Mouse (Mus musculus) embryonic facial prominence, embryonic 14.5 days (tissue): ENCODE data around the gene Cgnl1. TPM values are rescaled to one million over a fixed set of nuclear protein-coding genes. Genes with fewer than 3 reads are reported as not detected.

Experiments used
- ATAC-seq: fragments of 200-750 bp; cut with Nextera tagmentation; 2 replicates; pipeline ENCODE4 v1.8.0; 2017; ENCODE audit warnings: low read depth, moderate number of reproducible peaks, moderate TSS enrichment
- DNase-seq: peaks from one replicate; pipeline ENCODE4 v3.0.0-alpha.2; 2015; ENCODE audit warnings: low spot score
- H3K27ac ChIP-seq: fragments of 300-500 bp; sonication (generic); replicated peaks from 2 replicates; pipeline ENCODE4 v1.5.1; 2014; ENCODE audit warnings: low read depth, mild to moderate bottlenecking, low read length, moderate library complexity
- H3K27me3 ChIP-seq: fragments of 300-500 bp; sonication (generic); replicated peaks from 2 replicates; pipeline ENCODE4 v1.6.1; 2014; ENCODE audit warnings: low read length; ENCODE audit not compliant: control insufficient read depth, insufficient read depth
- H3K36me3 ChIP-seq: fragments of 300-500 bp; sonication (generic); 2 replicates; pipeline ENCODE4 v1.6.1; 2014; ENCODE audit warnings: low read length, mixed read lengths; ENCODE audit not compliant: control insufficient read depth, insufficient read depth
- H3K4me1 ChIP-seq: fragments of 300-500 bp; sonication (generic); 2 replicates; pipeline ENCODE4 v1.6.1; 2014; ENCODE audit warnings: antibody characterized with exemption, low read length; ENCODE audit not compliant: control insufficient read depth, insufficient read depth
- H3K4me2 ChIP-seq: fragments of 300-500 bp; sonication (generic); 2 replicates; pipeline ENCODE4 v1.6.1; 2014; ENCODE audit warnings: low read depth, mild to moderate bottlenecking, low read length, moderate library complexity, mixed read lengths
- H3K4me3 ChIP-seq: fragments of 300-500 bp; sonication (generic); 2 replicates; pipeline ENCODE4 v1.5.1; 2014; ENCODE audit warnings: low read depth, mild to moderate bottlenecking, low read length
- H3K9ac ChIP-seq: fragments of 300-500 bp; sonication (generic); 2 replicates; pipeline ENCODE4 v1.6.1; 2014; ENCODE audit warnings: low read depth, mild to moderate bottlenecking, low read length, moderate library complexity, mixed read lengths
- H3K9me3 ChIP-seq: fragments of 300-500 bp; sonication (generic); 2 replicates; pipeline ENCODE4 v1.6.1; 2016; ENCODE audit warnings: low read length; ENCODE audit not compliant: control insufficient read depth
- WGBS: fragments of 180-500 bp; shearing (Covaris S2); extraction: QIAGEN DNeasy Blood & Tissue Kit; methylation state at CpG from one replicate; pipeline ENCODE4 v1.1.7; 2014; 5-methylcytosine and 5-hydroxymethylcytosine counted together
- polyA plus RNA-seq: library from polyadenylated mRNA; unstranded; fragments of >200 nt; fragmentation: Nextera tagmentation; extraction: Ambion mirVana; gene quantifications from 2 replicates; pipeline ENCODE4 v1.2.1, GENCODE M21; 2014

The Cgnl1 gene
- polyA plus RNA-seq, 1 experiment from 2014 or later = 12.6 TPM

- Histone ChIP-seq H3K4me2 (peak overlapping the region; percentile 27), H3K27me3 (no peaks in the 10 kb centered on the region), H3K9ac (no peak overlapping the region), H3K4me3 (no peak overlapping the region), H3K27ac (no peak overlapping the region), H3K4me1 (0 out of 2 replicates have a peak, but pooled peaks cover 10% of the 10 kb centered on the region), H3K36me3 (no peaks in the 10 kb centered on the region), H3K9me3 (no peaks in the 10 kb centered on the region)
- ATAC-seq = no peak
- no peak for DNase-seq
- WGBS = 25% methylated on average over 11 of the region's 11 CpGs
Observed at GRCm38 (mm10) chr9:71808640-71809254, 37.3 kb upstream of the Cgnl1 start.

- Histone ChIP-seq H3K27ac (no peak overlapping the region), H3K4me1 (0 out of 2 replicates have a peak, but pooled peaks cover 10% of the 10 kb centered on the region), H3K4me3 (no peak overlapping the region), H3K9ac (no peak overlapping the region), H3K9me3 (no peaks in the 10 kb centered on the region), H3K36me3 (no peaks in the 10 kb centered on the region), H3K4me2 (no peak overlapping the region), H3K27me3 (no peaks in the 10 kb centered on the region)
- DNase-seq = no peak
- ATAC-seq = no peak
- 57% methylated on average over 4 of the region's 4 CpGs for WGBS
Observed at GRCm38 (mm10) chr9:71807801-71808200, 36.4 kb upstream of the Cgnl1 start.

DNA sequence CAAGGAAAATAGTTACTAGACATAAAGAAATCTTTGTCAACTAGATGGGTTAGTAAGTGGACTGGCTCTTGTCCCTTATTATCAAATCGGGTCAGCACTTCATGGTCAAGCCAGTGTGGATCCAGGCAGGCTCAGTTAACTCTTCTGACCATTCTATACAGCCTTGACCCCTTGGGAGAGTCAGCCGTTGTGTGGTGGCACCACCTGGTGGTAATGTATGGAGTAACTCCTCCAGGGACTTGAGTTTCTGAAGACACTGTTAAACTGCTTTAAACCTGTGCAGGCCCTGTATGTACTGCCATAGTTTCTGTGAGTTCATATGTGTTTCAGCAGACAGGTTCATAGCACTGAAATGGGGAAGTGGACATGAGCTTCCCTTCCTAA, 35.0 kb upstream of the Cgnl1 start:
- no peak overlapping the region for H3K4me2 ChIP-seq
- 2% methylated on average over 2 of the region's 2 CpGs for WGBS
- ATAC-seq (peak; percentile 76), DNase-seq (peak; percentile 75)
- H3K27ac ChIP-seq = no peak overlapping the region
- H3K36me3 ChIP-seq = no peaks in the 10 kb centered on the region
- no peak overlapping the region for H3K9ac ChIP-seq
- no peaks in the 10 kb centered on the region for H3K9me3 ChIP-seq
- H3K27me3 ChIP-seq = no peaks in the 10 kb centered on the region
- no peak overlapping the region for H3K4me3 ChIP-seq
- H3K4me1 ChIP-seq = 0 out of 2 replicates have a peak, but pooled peaks cover 5% of the 10 kb centered on the region

GRCm38 (mm10) chr9:71805646-71806421, 34.4 kb upstream of the Cgnl1 start:
- Histone ChIP-seq H3K4me2 (no peak overlapping the region), H3K4me1 (0 out of 2 replicates have a peak, but pooled peaks cover 4% of the 10 kb centered on the region), H3K27ac (no peak overlapping the region), H3K9ac (no peak overlapping the region), H3K27me3 (no peaks in the 10 kb centered on the region), H3K36me3 (no peaks in the 10 kb centered on the region), H3K4me3 (no peak overlapping the region), H3K9me3 (no peaks in the 10 kb centered on the region)
- whole genome bisulfite sequencing = 65% methylated on average over 5 of the region's 6 CpGs
- DNase-seq (no peak), ATAC-seq (no peak)

DNA sequence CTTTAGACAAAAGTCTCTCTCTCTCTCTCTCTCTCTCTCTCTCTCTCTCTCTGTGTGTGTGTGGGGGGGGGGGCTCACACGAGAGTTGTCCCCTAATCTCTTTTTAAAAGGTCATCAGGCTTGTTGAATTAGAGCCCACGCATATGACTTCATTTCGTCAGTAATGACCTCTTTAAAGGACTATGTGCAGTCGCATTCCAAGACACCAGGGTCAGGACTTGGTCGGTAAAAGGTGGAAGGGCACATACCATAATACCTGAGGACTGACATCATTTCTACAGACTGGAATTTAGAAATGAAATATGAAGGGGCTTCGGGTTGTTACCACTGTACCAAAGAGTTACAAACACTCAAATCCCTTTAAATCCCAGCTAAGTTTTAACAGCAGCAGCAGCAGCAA, 32.7 kb upstream of the Cgnl1 start:
- no peak for ATAC-seq
- Histone ChIP-seq H3K4me1 (0 out of 2 replicates have a peak, but pooled peaks cover 4% of the 10 kb centered on the region), H3K4me3 (no peak overlapping the region), H3K9me3 (no peaks in the 10 kb centered on the region), H3K27ac (no peak overlapping the region), H3K36me3 (no peaks in the 10 kb centered on the region), H3K9ac (no peak overlapping the region), H3K27me3 (no peaks in the 10 kb centered on the region), H3K4me2 (no peak overlapping the region)
- no peak for DNase-seq
- 34% methylated on average over 6 of the region's 6 CpGs for WGBS

DNA sequence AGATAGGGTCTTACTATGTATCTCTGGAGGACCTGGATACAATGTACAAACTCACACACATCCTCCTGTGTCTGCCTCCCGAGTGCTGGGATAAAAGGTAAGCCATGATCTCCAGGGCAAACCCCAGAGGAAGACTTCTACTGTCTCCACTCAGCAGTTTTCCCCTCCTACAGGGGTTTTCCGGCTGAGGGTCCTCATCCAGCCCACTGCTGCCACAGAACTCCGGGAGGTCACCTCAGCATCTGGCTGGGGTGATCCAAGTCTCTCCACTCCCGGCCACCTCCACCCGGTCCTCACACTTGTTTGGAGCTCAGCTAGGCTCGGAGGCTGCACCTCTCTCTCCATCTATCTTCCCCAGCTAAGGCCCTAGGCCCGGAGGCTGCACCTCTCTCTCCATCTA, 31.9 kb upstream of the Cgnl1 start:
- 55% methylated on average over 7 of the region's 7 CpGs for WGBS
- Histone ChIP-seq H3K27me3 (no peaks in the 10 kb centered on the region), H3K9me3 (no peaks in the 10 kb centered on the region), H3K4me1 (no peaks in the 10 kb centered on the region), H3K36me3 (no peaks in the 10 kb centered on the region), H3K4me3 (no peak overlapping the region), H3K4me2 (no peak overlapping the region), H3K9ac (no peak overlapping the region), H3K27ac (no peak overlapping the region)
- ATAC-seq = no peak
- DNase-seq = no peak

- 0 out of 2 replicates have a peak, but pooled peaks cover 2% of the 10 kb centered on the region for H3K4me1 ChIP-seq
- H3K9ac ChIP-seq = no peak overlapping the region
- no peaks in the 10 kb centered on the region for H3K9me3 ChIP-seq
- no peak overlapping the region for H3K27ac ChIP-seq
- H3K36me3 ChIP-seq = no peaks in the 10 kb centered on the region
- no peak overlapping the region for H3K4me2 ChIP-seq
- H3K27me3 ChIP-seq = no peaks in the 10 kb centered on the region
- no peak for DNase-seq
- 81% methylated on average over 5 of the region's 5 CpGs for WGBS
- H3K4me3 ChIP-seq = no peak overlapping the region
- ATAC-seq = no peak
Observed at GRCm38 (mm10) chr9:71799598-71799997, 28.2 kb upstream of the Cgnl1 start.

GRCm38 (mm10) chr9:71798176-71798575, 26.8 kb upstream of the Cgnl1 start:
- Histone ChIP-seq H3K27me3 (no peaks in the 10 kb centered on the region), H3K27ac (no peak overlapping the region), H3K36me3 (no peaks in the 10 kb centered on the region), H3K4me2 (no peak overlapping the region), H3K4me3 (no peak overlapping the region), H3K4me1 (0 out of 2 replicates have a peak, but pooled peaks cover 2% of the 10 kb centered on the region), H3K9me3 (no peaks in the 10 kb centered on the region), H3K9ac (no peak overlapping the region)
- no peak for ATAC-seq
- peak; percentile 38 for DNase-seq
- 60% methylated on average over 5 of the region's 5 CpGs for WGBS
